Comparison of ENCODE assay signal across 16 mouse cellular contexts in genomic region chr5:115579363-115579762, GRCm38 (mm10).
"Had no signal": no experiment of that assay in that cellular context is flagged by ENCODE, and none has a peak within 500 bp of the region (broad histone marks: within the 10 kb centered on the region; RNA-seq: fewer than 3 reads in every experiment).

No protein-coding gene starts in this region.

- H3K4me2 ChIP-seq: limb, embryonic 13.5 days; liver, embryonic 12.5 days; liver, embryonic 15.5 days; midbrain, embryonic 11.5 days had no signal

- H3K27me3 ChIP-seq: limb, embryonic 13.5 days; liver, embryonic 12.5 days; liver, embryonic 15.5 days had no signal

- H3K4me3 ChIP-seq: limb, embryonic 10.5 days; limb, embryonic 13.5 days; liver, embryonic 12.5 days; liver, embryonic 15.5 days had no signal

- ATAC-seq: liver, embryonic 12.5 days had no signal

- H3K9me3 ChIP-seq: limb, embryonic 10.5 days; liver, embryonic 15.5 days had no signal

- H3K4me1 ChIP-seq: limb, embryonic 10.5 days; limb, embryonic 13.5 days; liver, embryonic 12.5 days; liver, embryonic 15.5 days had no signal

- H3K9ac ChIP-seq: limb, embryonic 13.5 days; liver, embryonic 12.5 days; liver, embryonic 15.5 days had no signal

- DNase-seq: kidney, adult 2 months; kidney, postnatal 10 days; kidney, postnatal 36 days; liver; lung, adult 2 months; lung, postnatal 14 days; lung, postnatal 4 days; midbrain, embryonic 14.5 days; right cerebral cortex, postnatal 14 days; right cerebral cortex, postnatal 4 days; thymus, postnatal 25 days had no signal

- H3K27ac ChIP-seq: limb, embryonic 10.5 days; limb, embryonic 13.5 days; liver, embryonic 12.5 days; liver, embryonic 15.5 days had no signal
